Mouse (Mus musculus) common myeloid progenitor, adult 5-6 weeks (primary cell): ENCODE measurements around the gene Psmd1. TPM values are rescaled to one million over a fixed set of nuclear protein-coding genes. Genes with fewer than 3 reads are reported as not detected.

Experiments
- ATAC-seq: replicated peaks from 2 replicates; pipeline ENCODE4 v1.8.0; 2016; ENCODE audit warnings: low read depth, mild to moderate bottlenecking, moderate TSS enrichment, inconsistent platforms; ENCODE audit not compliant: poor library complexity, severe bottlenecking
- total RNA-seq: library from RNA; stranded (forward); fragments of 200-1000, 187-1606 nt; gene quantifications from 2 replicates; pipeline ENCODE4 v1.2.3, GENCODE M21; 2017

Gene Psmd1
- total RNA-seq, 1 experiment from 2014 or later: 173 TPM

DNA sequence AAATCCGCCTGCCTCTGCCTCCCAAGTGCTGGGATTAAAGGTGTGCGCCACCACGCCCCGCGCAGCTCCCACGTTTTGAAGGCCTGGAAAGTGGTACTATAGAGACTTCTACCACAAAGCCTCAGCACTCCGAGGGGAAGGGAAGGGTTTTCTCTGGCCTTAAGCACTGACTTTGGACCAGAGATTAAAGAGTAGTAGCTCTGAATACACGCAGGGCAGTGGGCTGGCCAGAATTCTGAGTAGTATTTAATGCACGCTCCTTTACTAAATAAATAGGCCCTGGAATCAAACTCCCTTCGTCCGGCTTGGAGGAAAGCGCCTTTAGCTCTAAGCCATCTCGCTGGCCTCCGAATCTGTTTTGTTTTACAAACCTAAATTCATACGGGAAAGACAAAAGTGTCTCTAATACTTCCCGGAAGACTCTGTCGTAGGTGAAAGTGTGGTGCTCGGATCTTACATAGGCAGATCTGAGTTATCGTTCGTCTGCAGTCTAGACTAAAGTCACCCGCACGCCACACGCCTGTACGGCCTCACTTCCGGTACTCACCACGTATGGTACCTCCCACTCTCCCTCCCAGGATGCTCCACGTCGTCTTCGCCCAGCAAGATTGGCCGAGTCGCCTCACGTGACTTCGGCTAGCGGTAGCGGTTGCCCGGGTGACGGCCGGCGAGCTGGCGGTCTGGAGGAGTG is 90.1 kb downstream of the Psmd1 start, which contains the start of gene Armc9:
TSS of gene Armc9 (plus strand) at position 648 of the 691 bp plus-strand sequence.
- peak; percentile 99 for ATAC-seq

DNA sequence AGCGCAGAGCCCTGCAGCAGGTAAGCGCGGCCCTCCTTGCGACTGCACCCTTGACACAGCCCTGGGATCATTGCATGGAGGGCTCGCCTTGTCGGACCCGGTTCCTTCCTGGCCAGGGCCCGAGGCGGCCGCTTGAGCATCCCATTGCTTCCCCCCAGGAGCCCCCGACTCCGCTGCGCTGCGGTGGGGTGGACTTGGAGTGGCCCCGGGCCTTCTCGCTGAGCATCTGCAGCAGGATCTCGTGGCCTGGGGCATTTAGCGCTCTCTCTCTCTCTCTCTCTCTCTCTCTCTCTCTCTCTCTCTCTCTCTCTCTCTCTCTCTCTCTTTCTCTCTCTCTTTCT is 90.6 kb downstream of the Psmd1 start:
- ATAC-seq: no peak

DNA sequence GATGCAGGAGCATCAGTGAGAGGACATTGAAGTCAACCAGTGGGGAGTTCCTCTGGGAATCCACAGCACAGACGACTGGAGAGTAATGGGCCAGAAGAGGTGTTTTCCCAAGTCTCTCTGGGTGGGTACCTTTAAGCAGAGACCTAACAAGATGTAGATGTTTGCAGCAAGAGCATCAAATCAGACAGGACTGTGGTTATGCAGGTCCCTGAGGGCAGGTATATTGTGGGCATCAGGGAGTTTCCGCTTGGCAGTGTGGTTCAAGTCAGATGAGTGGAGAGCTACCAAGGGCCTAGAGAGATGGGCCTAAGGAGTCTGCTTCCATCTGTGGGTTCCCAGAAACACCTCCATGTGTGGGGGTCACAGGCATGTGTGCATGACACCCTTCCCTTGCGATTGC is 91.9 kb downstream of the Psmd1 start:
- ATAC-seq: no peak

DNA sequence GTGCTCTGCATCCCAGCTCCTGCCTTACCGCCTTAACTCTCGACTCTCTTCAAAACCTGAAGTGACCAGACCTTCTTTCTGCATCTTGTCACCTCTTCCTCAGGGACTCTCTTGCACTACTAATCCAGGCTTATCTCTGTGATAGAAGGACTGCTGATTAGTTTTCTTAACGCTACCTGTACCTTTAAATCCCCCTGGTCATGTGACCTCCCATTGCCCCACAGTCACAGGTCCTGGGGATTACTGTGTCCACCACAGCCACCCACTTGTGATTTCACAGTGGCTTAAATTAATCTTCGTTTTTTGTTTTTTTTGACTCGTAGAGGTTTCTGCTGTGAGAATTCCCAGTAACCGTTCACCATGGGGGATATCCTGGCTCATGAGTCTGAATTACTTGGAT is 92.4 kb downstream of the Psmd1 start:
- no peak for ATAC-seq

DNA sequence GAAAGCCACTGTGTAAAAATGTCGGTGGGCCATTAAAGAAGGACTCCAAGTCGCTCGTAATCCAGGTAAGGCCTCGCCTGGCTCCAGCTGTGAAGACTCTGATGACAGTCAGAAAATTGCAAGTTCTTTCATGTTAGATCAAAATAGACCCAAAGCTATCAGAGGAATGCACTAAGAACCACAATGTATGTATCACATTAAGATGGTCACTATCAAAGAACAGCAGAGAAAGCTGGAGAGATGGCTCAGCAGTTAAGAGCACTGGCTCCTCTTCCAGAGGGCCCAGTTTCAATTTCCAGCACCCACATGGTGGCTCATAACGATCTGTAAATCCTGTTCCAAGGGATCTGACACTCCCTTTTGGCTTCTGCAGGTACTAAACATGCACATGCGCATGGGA is 95.9 kb downstream of the Psmd1 start:
- 0 out of 2 replicates have a peak, but pooled peaks have one; percentile 23 for ATAC-seq

DNA sequence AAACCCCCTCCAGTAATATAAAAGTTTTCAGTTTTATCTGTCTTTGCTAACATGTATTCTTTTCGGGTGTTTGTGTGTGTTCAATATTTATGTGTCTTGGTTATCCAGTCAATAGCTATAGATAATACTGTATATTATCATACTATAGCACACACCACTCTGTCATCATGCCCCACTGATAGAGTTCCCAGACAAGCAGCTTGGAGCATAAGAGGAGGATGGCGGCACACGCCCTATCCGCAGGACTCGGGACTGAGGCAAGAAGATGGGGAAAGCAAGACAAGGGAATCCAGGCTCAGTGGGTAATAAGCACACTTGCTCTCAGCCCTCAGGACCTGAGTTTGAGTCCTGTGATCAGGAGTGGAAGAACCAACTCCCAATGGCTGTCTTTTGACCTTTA is 96.3 kb downstream of the Psmd1 start:
- ATAC-seq: no peak; the same call in 1 of the 2 replicates

DNA sequence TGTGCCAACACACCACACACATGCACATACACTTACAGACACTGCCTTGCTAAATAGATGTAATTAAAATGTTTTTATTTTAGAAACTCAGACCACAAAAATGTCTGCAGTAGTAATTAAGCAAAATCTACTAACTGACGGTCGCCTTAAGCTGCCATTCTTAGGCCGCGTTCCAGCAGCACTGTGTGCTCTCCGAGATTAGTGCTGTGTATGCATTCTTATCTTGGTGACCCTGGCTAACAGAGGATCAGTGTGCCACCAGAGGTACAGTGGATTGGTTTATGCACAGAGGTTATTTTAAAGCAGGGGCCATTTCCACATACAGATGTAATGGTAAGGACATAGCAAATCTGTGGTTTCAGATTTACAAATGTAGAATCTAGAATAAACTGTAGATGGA is 96.9 kb downstream of the Psmd1 start:
- ATAC-seq: peak; percentile 77

- ATAC-seq: no peak
These were observed 110.4 kb downstream of the Psmd1 start for GRCm38 (mm10) chr1:86174602-86175001.

- ATAC-seq: no peak
These were observed 111.9 kb downstream of the Psmd1 start for GRCm38 (mm10) chr1:86176066-86176465.

DNA sequence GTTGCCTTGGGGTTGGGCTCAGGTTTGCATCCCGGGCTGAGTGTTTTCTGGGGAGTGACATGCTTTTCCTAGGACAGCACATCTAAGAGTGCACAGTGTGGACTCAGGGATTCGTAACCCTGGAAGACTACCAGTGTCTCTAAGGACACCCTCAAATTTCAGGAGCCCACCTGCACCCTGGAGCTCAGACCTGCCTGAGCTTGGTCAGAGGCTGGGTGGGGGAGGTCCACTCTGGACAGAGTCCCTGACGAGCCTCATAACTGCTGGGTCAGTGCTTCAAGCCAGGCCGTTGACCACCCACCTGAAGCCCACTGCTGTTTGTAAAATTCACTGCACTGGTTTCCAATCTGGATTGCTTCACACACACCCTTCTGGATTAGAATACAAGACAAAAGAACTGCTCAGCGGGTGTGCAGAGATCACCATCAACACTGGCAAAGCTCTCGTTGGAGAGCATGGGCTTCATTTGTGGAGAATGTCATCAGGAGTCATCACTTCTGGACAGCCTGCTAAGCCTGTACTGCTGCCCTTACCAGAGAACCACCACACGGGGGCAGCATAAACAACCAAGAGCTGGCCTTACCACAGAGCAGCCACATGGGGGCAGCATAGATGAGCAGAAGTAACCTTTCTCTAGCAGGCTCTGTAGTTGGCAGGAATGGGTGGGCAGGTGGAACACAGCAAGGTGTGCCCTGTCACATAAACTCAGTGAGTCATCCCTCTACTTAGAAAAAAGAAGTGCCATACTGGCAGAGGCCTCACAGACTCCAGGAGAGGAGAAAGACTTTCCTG is 114.5 kb downstream of the Psmd1 start:
- ATAC-seq: peak; percentile 98

GRCm38 (mm10) chr1:86182004-86182709 is 118.0 kb downstream of the Psmd1 start:
- ATAC-seq: no peak

DNA sequence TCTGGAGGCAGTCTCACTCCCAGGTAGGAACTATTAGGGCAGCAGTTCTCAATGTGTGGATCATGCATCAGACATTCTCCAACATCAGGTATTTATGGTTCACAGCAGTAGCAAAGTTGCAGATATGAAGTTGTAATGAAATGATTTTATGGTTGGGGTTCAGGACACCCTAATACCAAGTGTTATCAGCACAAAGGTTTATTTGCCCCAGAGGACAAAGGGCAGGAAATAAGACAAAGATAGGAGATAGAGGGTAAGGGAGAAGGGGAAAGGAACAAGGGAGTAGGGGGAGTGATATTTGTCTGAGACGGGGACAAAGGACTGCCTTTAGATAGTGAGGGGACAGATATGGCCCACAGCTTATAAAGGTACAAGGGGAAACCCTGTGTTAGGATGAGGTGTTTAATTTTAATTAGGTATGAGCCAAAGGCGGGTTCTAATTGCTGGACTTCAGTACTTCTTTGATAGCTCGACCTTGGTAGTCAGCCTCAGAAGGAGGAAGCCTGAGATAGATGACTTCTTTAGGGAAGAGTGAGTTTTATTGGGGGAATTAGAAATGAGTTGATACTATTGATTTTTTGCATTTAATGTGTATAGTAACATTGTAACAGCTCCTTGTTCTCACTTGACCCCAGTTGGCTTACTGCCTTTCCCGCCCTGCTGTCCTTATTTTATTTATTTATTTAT is 119.5 kb downstream of the Psmd1 start:
- no peak for ATAC-seq

DNA sequence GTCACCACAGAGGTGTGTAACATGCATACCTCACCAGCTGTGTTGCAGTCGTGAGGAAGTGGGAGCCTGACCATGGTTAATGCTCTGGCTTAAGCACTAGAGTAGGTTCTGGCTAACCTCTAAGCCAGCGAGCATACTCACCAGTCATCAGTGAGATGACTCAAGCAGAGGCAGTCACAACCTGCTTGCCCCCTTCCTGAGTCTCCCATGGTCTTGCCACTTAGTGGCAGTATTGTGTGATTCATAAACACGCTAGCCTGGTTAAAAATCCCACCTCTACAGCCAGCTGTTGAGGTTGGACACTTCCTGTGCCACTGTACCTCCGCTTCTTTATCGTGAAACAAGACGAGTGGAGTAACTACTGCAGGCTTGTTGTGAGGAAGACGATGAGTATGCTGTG is 122.6 kb downstream of the Psmd1 start:
- peak; percentile 61 for ATAC-seq

- no peak for ATAC-seq
These were observed 123.7 kb downstream of the Psmd1 start for GRCm38 (mm10) chr1:86187856-86188255.

GRCm38 (mm10) chr1:86188271-86188670 is 124.1 kb downstream of the Psmd1 start:
- ATAC-seq: no peak

Other genes with a start within 250 kb of the Psmd1 start
- gene Itm2c, start 170.1 kb upstream of the Psmd1 start, total RNA-seq: 41.7 and 51.8 TPM in 2 replicates
- gene 4933407L21Rik, start 135.9 kb upstream of the Psmd1 start, total RNA-seq: not detected in 2 replicates
- gene Gpr55, start 103.4 kb upstream of the Psmd1 start, total RNA-seq: not detected in 2 replicates
- gene Spata3, start 47.6 kb upstream of the Psmd1 start, total RNA-seq: not detected in 2 replicates
- 0.23 TPM in 1 of 2 replicates, not detected in the other for gene 2810459M11Rik, start 18.5 kb upstream of the Psmd1 start, total RNA-seq
- gene Htr2b, start 47.6 kb downstream of the Psmd1 start, total RNA-seq: 0.09 TPM in 1 of 2 replicates, not detected in the other
- 1.7 and 10.6 TPM in 2 replicates for gene Gm21972, start 69.2 kb downstream of the Psmd1 start, total RNA-seq
- 10.6 and 20.7 TPM in 2 replicates for gene Armc9, start 90.4 kb downstream of the Psmd1 start, total RNA-seq
- gene B3gnt7, start 238.4 kb downstream of the Psmd1 start, total RNA-seq: 1.7 and 2.2 TPM in 2 replicates